Mouse (Mus musculus): Measurements from ENCODE around the gene Smim27.

GRCm38 (mm10) chr4:40253766-40254165, 15.6 kb upstream of the Smim27 start:
- TF ChIP-seq EP300 (IDR thresholded peaks at IDR 0.05; ENCODE audit: low read depth) (no peak), CTCF (IDR thresholded peaks at IDR 0.05; ENCODE audit: low read depth) (no peak)

All from liver, embryonic 14.5 days (tissue).